Mouse (Mus musculus) lung, embryonic 16.5 days (tissue): ENCODE data around the gene Dmrtc1c2. TPM values are rescaled to one million over a fixed set of nuclear protein-coding genes. Genes with fewer than 3 reads are reported as not detected.
"Not testable (repeated sequence)": the region's sequence is repeated elsewhere in the genome, so short reads cannot be mapped to it uniquely, and the experiment has no call there.

Experiments used
- ATAC-seq: fragments of 200-750 bp; cut with Nextera tagmentation; 2 replicates; pipeline ENCODE4 v1.8.0; 2017; ENCODE audit warnings: low read depth, mild to moderate bottlenecking, moderate library complexity
- H3K27ac ChIP-seq: fragments of 300-500 bp; sonication (generic); 2 replicates; pipeline ENCODE4 v1.5.1; 2014; ENCODE audit warnings: mild to moderate bottlenecking, control low read depth, low read length
- H3K27me3 ChIP-seq: fragments of 300-500 bp; sonication (generic); 2 replicates; pipeline ENCODE4 v1.6.1; 2014; ENCODE audit warnings: low read depth, low read length, mixed read lengths; ENCODE audit not compliant: control insufficient read depth, insufficient read depth
- H3K36me3 ChIP-seq: fragments of 300-500 bp; sonication (generic); 2 replicates; pipeline ENCODE4 v1.6.1; 2014; ENCODE audit warnings: low read length; ENCODE audit not compliant: control insufficient read depth, insufficient read depth
- H3K4me1 ChIP-seq: fragments of 300-500 bp; sonication (generic); replicated peaks from 2 replicates; pipeline ENCODE4 v1.6.1; 2014; ENCODE audit warnings: low read length, mixed read lengths; ENCODE audit not compliant: control insufficient read depth, insufficient read depth
- H3K4me2 ChIP-seq: fragments of 300-500 bp; sonication (generic); 2 replicates; pipeline ENCODE4 v1.6.1; 2014; ENCODE audit warnings: low read depth, low read length, control low read depth
- H3K4me3 ChIP-seq: fragments of 300-500 bp; sonication (generic); 2 replicates; pipeline ENCODE4 v1.5.1; 2014; ENCODE audit warnings: mild to moderate bottlenecking, low read length, control low read depth
- H3K9ac ChIP-seq: fragments of 300-500 bp; sonication (generic); 2 replicates; pipeline ENCODE4 v1.6.1; 2014; ENCODE audit warnings: low read length, control low read depth
- H3K9me3 ChIP-seq: fragments of 300-500 bp; sonication (generic); 2 replicates; pipeline ENCODE4 v1.6.1; 2016; ENCODE audit warnings: low read length; ENCODE audit not compliant: control insufficient read depth
- WGBS: fragments of 180-500 bp; shearing (Covaris S2); extraction: QIAGEN DNeasy Blood & Tissue Kit; methylation state at CpG from one replicate; pipeline ENCODE4 v1.1.7; 2014; 5-methylcytosine and 5-hydroxymethylcytosine counted together
- polyA plus RNA-seq: library from polyadenylated mRNA; unstranded; fragments of >200 nt; fragmentation: Nextera tagmentation; extraction: Ambion mirVana; gene quantifications from 2 replicates; pipeline ENCODE4 v1.2.1, GENCODE M21; 2015

Dmrtc1c2 gene
- not detected in 2 replicates for polyA plus RNA-seq

GRCm38 (mm10) chrX:102854516-102854915 lies at the start of gene Dmrtc1c2:
TSS of gene Dmrtc1c2 (minus strand) at chrX:102854616.
- H3K4me2 ChIP-seq = not testable (repeated sequence)
- no CpG with 5 or more reads among the region's 13 CpGs for WGBS

GRCm38 (mm10) chrX:102867871-102868270 lies 13.5 kb upstream of the Dmrtc1c2 start, which contains the start of gene 1700031F05Rik:
TSS of gene 1700031F05Rik (minus strand) at chrX:102867971.
- no peaks in the 10 kb centered on the region for H3K27me3 ChIP-seq
- H3K36me3 ChIP-seq = no peaks in the 10 kb centered on the region
- 87% methylated on average over 6 of the region's 6 CpGs for WGBS

More at GRCm38 (mm10) chrX:102854516-102854915, at the start of gene Dmrtc1c2:
- H3K9ac ChIP-seq, H3K4me1 ChIP-seq, H3K27me3 ChIP-seq, H3K27ac ChIP-seq, ATAC-seq, H3K9me3 ChIP-seq, H3K4me3 ChIP-seq, H3K36me3 ChIP-seq: not testable (repeated sequence)

GRCm38 (mm10) chrX:102812311-102812710 lies 42.1 kb downstream of the Dmrtc1c2 start:
- Histone ChIP-seq H3K4me3 (no peak overlapping the region), H3K9ac (no peak overlapping the region), H3K4me1 (no peaks in the 10 kb centered on the region), H3K27ac (no peak overlapping the region), H3K4me2 (no peak overlapping the region), H3K9me3 (no peaks in the 10 kb centered on the region), H3K36me3 (no peaks in the 10 kb centered on the region), H3K27me3 (no peaks in the 10 kb centered on the region; the same call in 1 of the 2 replicates)
- no peak for ATAC-seq
- 50% methylated on average over 4 of the region's 4 CpGs for WGBS

More at GRCm38 (mm10) chrX:102867871-102868270, 13.5 kb upstream of the Dmrtc1c2 start, which contains the start of gene 1700031F05Rik:
- Histone ChIP-seq H3K4me3 (no peak within 1 kb of the TSS), H3K9ac (no peak within 1 kb of the TSS), H3K4me2 (no peak within 1 kb of the TSS), H3K4me1 (no peaks in the 10 kb centered on the region), H3K9me3 (no peaks in the 10 kb centered on the region), H3K27ac (no peak within 1 kb of the TSS)
- no peak for ATAC-seq

- not testable (repeated sequence) for ATAC-seq, H3K4me2 ChIP-seq
- WGBS = no CpG with 5 or more reads among the region's 14 CpGs
Observed at GRCm38 (mm10) chrX:102802663-102803062, 51.8 kb downstream of the Dmrtc1c2 start, which contains the start of gene Dmrtc1c1. TSS of gene Dmrtc1c1 (plus strand) at chrX:102802963.

More at GRCm38 (mm10) chrX:102802663-102803062, 51.8 kb downstream of the Dmrtc1c2 start, which contains the start of gene Dmrtc1c1:
- not testable (repeated sequence) for H3K36me3 ChIP-seq, H3K4me1 ChIP-seq, H3K4me3 ChIP-seq, H3K9me3 ChIP-seq, H3K27me3 ChIP-seq, H3K27ac ChIP-seq, H3K9ac ChIP-seq

Other genes with a start within 250 kb of the Dmrtc1c2 start
- gene Phka1, start 210.4 kb downstream of the Dmrtc1c2 start, polyA plus RNA-seq = 10.8 and 11.0 TPM in 2 replicates
- gene Gm3880, start 167.6 kb downstream of the Dmrtc1c2 start, polyA plus RNA-seq = not detected in 2 replicates
- 0.72 and 1.2 TPM in 2 replicates for gene Gm9112, start 147.0 kb downstream of the Dmrtc1c2 start, polyA plus RNA-seq
- gene Dmrtc1b, start 146.8 kb downstream of the Dmrtc1c2 start, polyA plus RNA-seq = not detected in 2 replicates
- not detected in 2 replicates for gene Dmrtc1c1, start 51.7 kb downstream of the Dmrtc1c2 start, polyA plus RNA-seq
- not detected in 2 replicates for gene 1700031F05Rik, start 13.4 kb upstream of the Dmrtc1c2 start, polyA plus RNA-seq
- 0.59 and 0.87 TPM in 2 replicates for gene Dmrtc1a, start 54.1 kb upstream of the Dmrtc1c2 start, polyA plus RNA-seq
- not detected in 2 replicates for gene 1700011M02Rik, start 54.3 kb upstream of the Dmrtc1c2 start, polyA plus RNA-seq
- not detected in 2 replicates for gene 1700018G05Rik, start 73.8 kb upstream of the Dmrtc1c2 start, polyA plus RNA-seq